Mouse (Mus musculus) ES-E14 (cell line): ENCODE measurements around the gene Baiap2l1.

Experiments used
- HCFC1 ChIP-seq: IDR thresholded peaks from 2 replicates; pipeline ENCODE4 v1.6.1; 2012; ENCODE audit warnings: low read length, inconsistent platforms, borderline replicate concordance; ENCODE audit not compliant: insufficient read depth
- MAFK ChIP-seq: IDR thresholded peaks from 2 replicates; pipeline ENCODE4 v1.6.1; 2014; ENCODE audit warnings: mild to moderate bottlenecking, low read depth, low read length, inconsistent platforms; ENCODE audit not compliant: insufficient read depth

GRCm38 (mm10) chr5:144245592-144245991 lies 112.3 kb downstream of the Baiap2l1 start:
- TF ChIP-seq MAFK (no peak), HCFC1 (no peak)
